Mouse (Mus musculus) CD4-positive, CD25-positive, alpha-beta regulatory T cell, adult 2 months (primary cell): Measurements from ENCODE around the gene Lrrc28.

Experiments used
- DNase-seq: peaks from one replicate; pipeline ENCODE4 v3.0.0-alpha.2; 2012; ENCODE audit warnings: low read depth, low spot score

The Lrrc28 gene

GRCm38 (mm10) chr7:67644833-67645680 lies at the start of gene Lrrc28:
Lrrc28 (minus strand) TSS chr7:67645268.
- DNase-seq: peak; percentile 100

GRCm38 (mm10) chr7:67692791-67693538 lies 47.9 kb upstream of the Lrrc28 start:
- no peak for DNase-seq

- no peak for DNase-seq
These were observed 47.1 kb upstream of the Lrrc28 start for GRCm38 (mm10) chr7:67692141-67692540.

GRCm38 (mm10) chr7:67691036-67691435 lies 46.0 kb upstream of the Lrrc28 start:
- no peak for DNase-seq

GRCm38 (mm10) chr7:67689793-67690192 lies 44.7 kb upstream of the Lrrc28 start:
- no peak for DNase-seq

- DNase-seq: no peak
These were observed 43.2 kb upstream of the Lrrc28 start for GRCm38 (mm10) chr7:67688281-67688680.

GRCm38 (mm10) chr7:67686545-67686944 lies 41.5 kb upstream of the Lrrc28 start:
- DNase-seq: no peak

- no peak for DNase-seq
These were observed 37.9 kb upstream of the Lrrc28 start for GRCm38 (mm10) chr7:67683006-67683405.

GRCm38 (mm10) chr7:67681078-67681477 lies 36.0 kb upstream of the Lrrc28 start:
- no peak for DNase-seq

GRCm38 (mm10) chr7:67678878-67679499 lies 33.9 kb upstream of the Lrrc28 start:
- DNase-seq: no peak

- no peak for DNase-seq
These were observed 28.6 kb upstream of the Lrrc28 start for GRCm38 (mm10) chr7:67673656-67674055.

GRCm38 (mm10) chr7:67672650-67673049 lies 27.6 kb upstream of the Lrrc28 start:
- DNase-seq: peak; percentile 90

GRCm38 (mm10) chr7:67670965-67671364 lies 25.9 kb upstream of the Lrrc28 start:
- peak; percentile 36 for DNase-seq

GRCm38 (mm10) chr7:67663981-67664694 lies 19.1 kb upstream of the Lrrc28 start:
- no peak for DNase-seq

- DNase-seq: no peak
These were observed 17.4 kb upstream of the Lrrc28 start for GRCm38 (mm10) chr7:67662424-67662823.

GRCm38 (mm10) chr7:67658110-67658509 lies 13.0 kb upstream of the Lrrc28 start:
- DNase-seq: no peak

GRCm38 (mm10) chr7:67655186-67655585 lies 10.1 kb upstream of the Lrrc28 start:
- no peak for DNase-seq

GRCm38 (mm10) chr7:67654668-67655067 lies 9.6 kb upstream of the Lrrc28 start:
- no peak for DNase-seq

GRCm38 (mm10) chr7:67652211-67652610 lies 7.1 kb upstream of the Lrrc28 start:
- no peak for DNase-seq

GRCm38 (mm10) chr7:67648376-67648775 lies 3.3 kb upstream of the Lrrc28 start:
- DNase-seq: no peak

- DNase-seq: no peak
These were observed 2.2 kb upstream of the Lrrc28 start, which contains the start of gene Ttc23 for GRCm38 (mm10) chr7:67647277-67647676. Ttc23 (plus strand) TSS chr7:67647410.

GRCm38 (mm10) chr7:67646131-67646530 lies 1.1 kb upstream of the Lrrc28 start:
- no peak for DNase-seq
